Mouse (Mus musculus) lung, adult 10 weeks (tissue): ENCODE measurements around the gene Adam33. TPM values are rescaled to one million over a fixed set of nuclear protein-coding genes. Genes with fewer than 3 reads are reported as not detected.

Source experiments
- polyA plus RNA-seq: library from polyadenylated mRNA; stranded (reverse); fragments of 350-450 nt; fragmentation: Illumina TruSeq; extraction: RNeasy Lipid Tissue Mini Kit (QIAGEN cat#74804); gene quantifications from one replicate; pipeline ENCODE4 v1.2.3, GENCODE M21; 2014; ENCODE audit warnings: low read depth, low replicate concordance; ENCODE audit not compliant: insufficient read depth

The Adam33 gene
- polyA plus RNA-seq: 6.4 TPM

GRCm38 (mm10) chr2:131063404-131063864 lies at the start of gene Adam33:
Adam33 (minus strand) TSS chr2:131063814.

GRCm38 (mm10) chr2:131086667-131087390 lies 23.2 kb upstream of the Adam33 start, which contains the start of gene Siglec1:
Siglec1 (minus strand) TSS chr2:131086765.

GRCm38 (mm10) chr2:131042988-131043387 lies 20.6 kb downstream of the Adam33 start, which contains the start of gene Gfra4:
Gfra4 (minus strand) TSS chr2:131043088.

Other genes starting within 250 kb of the Adam33 start
- gene 4930402H24Rik, start 157.4 kb downstream of the Adam33 start, polyA plus RNA-seq: 10.3 TPM
- 6.7 TPM for gene Atrn, start 157.3 kb downstream of the Adam33 start, polyA plus RNA-seq
- 3.0 TPM for gene Gfra4, start 20.7 kb downstream of the Adam33 start, polyA plus RNA-seq
- 1.8 TPM for gene Siglec1, start 23.0 kb upstream of the Adam33 start, polyA plus RNA-seq
- 23.7 TPM for gene Hspa12b, start 63.5 kb upstream of the Adam33 start, polyA plus RNA-seq
- not detected for gene Gm11037, start 69.7 kb upstream of the Adam33 start, polyA plus RNA-seq
- 16.9 TPM for gene 1700037H04Rik, start 96.3 kb upstream of the Adam33 start, polyA plus RNA-seq
- gene Cenpb, start 116.3 kb upstream of the Adam33 start, polyA plus RNA-seq: 80.9 TPM
- 11.6 TPM for gene Cdc25b, start 123.1 kb upstream of the Adam33 start, polyA plus RNA-seq
- 18.8 TPM for gene Spef1, start 123.5 kb upstream of the Adam33 start, polyA plus RNA-seq
- 12.5 TPM for gene Ap5s1, start 143.3 kb upstream of the Adam33 start, polyA plus RNA-seq
- gene Mavs, start 170.2 kb upstream of the Adam33 start, polyA plus RNA-seq: 13.7 TPM
- 22.1 TPM for gene Pank2, start 198.7 kb upstream of the Adam33 start, polyA plus RNA-seq